Mouse (Mus musculus) heart, adult 2 months (tissue): ENCODE measurements at regions not wholly inside any gene's neighbourhood (a gene's known extent, or its start where the extent isn't known, plus 50 kb on each side); places are given as distances from the start of the nearest gene placed in this dataset.

Experiments
- DNase-seq, 2 experiments: peaks; one replicate each; pipeline ENCODE4 v3.0.0; 2021
- H3K27ac ChIP-seq: fragments of 200-600 bp; 2 replicates; pipeline ENCODE4 v1.8.1; 2022
- H3K27me3 ChIP-seq: fragments of 200-500 bp; 2 replicates; pipeline ENCODE4 v1.6.1; 2012; ENCODE audit warnings: mild to moderate bottlenecking, low read length, inconsistent platforms, mixed read lengths; ENCODE audit not compliant: control insufficient read depth, insufficient read depth
- H3K36me3 ChIP-seq: fragments of 200-500 bp; 2 replicates; pipeline ENCODE4 v1.6.1; 2012; ENCODE audit warnings: low read length, inconsistent platforms; ENCODE audit not compliant: control insufficient read depth, insufficient read depth
- H3K4me1 ChIP-seq: fragments of 200-500 bp; 2 replicates; pipeline ENCODE4 v1.6.1; 2011; ENCODE audit warnings: low read length; ENCODE audit not compliant: control insufficient read depth, insufficient read depth
- H3K4me3 ChIP-seq: fragments of 200-600 bp; 2 replicates; pipeline ENCODE4 v1.8.1; 2022
- H3K79me2 ChIP-seq: fragments of 200-500 bp; replicated peaks from 2 replicates; pipeline ENCODE4 v1.6.1; 2012; ENCODE audit warnings: mild to moderate bottlenecking, inconsistent platforms, low read length, moderate library complexity, mixed read lengths; ENCODE audit not compliant: control insufficient read depth, insufficient read depth
- H3K9ac ChIP-seq: fragments of 200-500 bp; 2 replicates; pipeline ENCODE4 v1.6.1; 2012; ENCODE audit warnings: low read depth, mild to moderate bottlenecking, control low read depth, inconsistent platforms, low read length, mixed read lengths
- CTCF ChIP-seq: fragments of 200-600 bp; IDR thresholded peaks from 2 replicates; pipeline ENCODE4 v1.8.1; 2022; ENCODE audit warnings: antibody characterized with exemption, mild to moderate bottlenecking, moderate library complexity
- EP300 ChIP-seq: fragments of 200-500 bp; IDR thresholded peaks from 2 replicates; pipeline ENCODE4 v1.6.1; 2011; ENCODE audit warnings: low read depth, low read length, control low read depth; ENCODE audit not compliant: insufficient read depth
- POLR2A ChIP-seq: fragments of 200-500 bp; IDR thresholded peaks from 2 replicates; pipeline ENCODE4 v1.6.1; 2011; ENCODE audit warnings: mild to moderate bottlenecking, low read depth, low read length, control low read depth; ENCODE audit not compliant: insufficient read depth
- WGBS: fragments of 180-500 bp; shearing (Covaris S2); methylation state at CpG from one replicate; pipeline ENCODE4 v1.1.7; 2018; 5-methylcytosine and 5-hydroxymethylcytosine counted together
- intact Hi-C: fragments of 180-260 bp; cut with DNase I; formaldehyde crosslinking; loops from one replicate; pipeline ENCODE4 v1.15.1; 2025

GRCm38 (mm10) chr10:117513925-117514546 lies 115.3 kb upstream of the Cpm start:
- intact Hi-C loops, result no loop called here
- no peaks in the 10 kb centered on the region for H3K27me3 ChIP-seq
- H3K9ac ChIP-seq, result no peak overlapping the region
- no peaks in the 10 kb centered on the region for H3K36me3 ChIP-seq
- H3K79me2 ChIP-seq, result no peaks in the 10 kb centered on the region
- TF ChIP-seq CTCF (no peak), EP300 (no peak), POLR2A (no peak)
- 92% methylated on average over 7 of the region's 7 CpGs for WGBS
- DNase-seq, result no peak
- no peaks in the 10 kb centered on the region for H3K4me1 ChIP-seq
- no peak overlapping the region for H3K4me3 ChIP-seq
- H3K27ac ChIP-seq, result no peak overlapping the region

- Histone ChIP-seq H3K4me3 (no peak overlapping the region), H3K36me3 (no peaks in the 10 kb centered on the region), H3K27me3 (no peaks in the 10 kb centered on the region), H3K4me1 (no peaks in the 10 kb centered on the region), H3K79me2 (no peaks in the 10 kb centered on the region), H3K27ac (no peak overlapping the region), H3K9ac (no peak overlapping the region)
- intact Hi-C loops, result no loop called here
- DNase-seq, result no peak
- 89% methylated on average over 9 of the region's 9 CpGs for WGBS
- TF ChIP-seq CTCF, result no peak
- TF ChIP-seq EP300, result no peak
- no peak for TF ChIP-seq POLR2A
These were observed 116.7 kb upstream of the Cpm start for GRCm38 (mm10) chr10:117512424-117513257.

GRCm38 (mm10) chr10:117511483-117512406 lies 117.6 kb upstream of the Cpm start:
- H3K27ac ChIP-seq, result no peak overlapping the region
- no peaks in the 10 kb centered on the region for H3K79me2 ChIP-seq
- intact Hi-C loops, result no loop called here
- H3K4me3 ChIP-seq, result no peak overlapping the region
- H3K36me3 ChIP-seq, result no peaks in the 10 kb centered on the region
- no peaks in the 10 kb centered on the region for H3K4me1 ChIP-seq
- H3K9ac ChIP-seq, result no peak overlapping the region
- DNase-seq, result no peak
- 81% methylated on average over 8 of the region's 8 CpGs for WGBS
- H3K27me3 ChIP-seq, result no peaks in the 10 kb centered on the region
- TF ChIP-seq EP300 (no peak), CTCF (no peak), POLR2A (no peak)

- no peak overlapping the region for H3K27ac ChIP-seq
- no peaks in the 10 kb centered on the region for H3K36me3 ChIP-seq
- no peaks in the 10 kb centered on the region for H3K4me1 ChIP-seq
- intact Hi-C loops, result no loop called here
- WGBS, result 92% methylated on average over 3 of the region's 3 CpGs
- H3K27me3 ChIP-seq, result no peaks in the 10 kb centered on the region; the same call in 1 of the 2 replicates
- TF ChIP-seq EP300, result no peak
- TF ChIP-seq CTCF, result no peak
- TF ChIP-seq POLR2A, result no peak
- DNase-seq, result no peak
- H3K9ac ChIP-seq, result no peak overlapping the region
- H3K4me3 ChIP-seq, result no peak overlapping the region
- H3K79me2 ChIP-seq, result no peaks in the 10 kb centered on the region
These were observed 118.5 kb upstream of the Cpm start for GRCm38 (mm10) chr10:117510529-117511482.

GRCm38 (mm10) chr10:117510224-117510486 lies 119.1 kb upstream of the Cpm start:
- no peaks in the 10 kb centered on the region for H3K79me2 ChIP-seq
- no peak for DNase-seq
- WGBS, result 85% methylated on average over 2 of the region's 2 CpGs

More at GRCm38 (mm10) chr10:117510224-117510486, 119.1 kb upstream of the Cpm start:
- H3K4me3 ChIP-seq, result no peak overlapping the region
- H3K36me3 ChIP-seq, result no peaks in the 10 kb centered on the region
- no peaks in the 10 kb centered on the region; the same call in 1 of the 2 replicates for H3K27me3 ChIP-seq
- intact Hi-C loops, result no loop called here
- H3K27ac ChIP-seq, result no peak overlapping the region
- no peak overlapping the region for H3K9ac ChIP-seq
- no peaks in the 10 kb centered on the region for H3K4me1 ChIP-seq
- TF ChIP-seq EP300, result no peak
- no peak for TF ChIP-seq CTCF
- no peak for TF ChIP-seq POLR2A
